In the genomic region with DNA sequence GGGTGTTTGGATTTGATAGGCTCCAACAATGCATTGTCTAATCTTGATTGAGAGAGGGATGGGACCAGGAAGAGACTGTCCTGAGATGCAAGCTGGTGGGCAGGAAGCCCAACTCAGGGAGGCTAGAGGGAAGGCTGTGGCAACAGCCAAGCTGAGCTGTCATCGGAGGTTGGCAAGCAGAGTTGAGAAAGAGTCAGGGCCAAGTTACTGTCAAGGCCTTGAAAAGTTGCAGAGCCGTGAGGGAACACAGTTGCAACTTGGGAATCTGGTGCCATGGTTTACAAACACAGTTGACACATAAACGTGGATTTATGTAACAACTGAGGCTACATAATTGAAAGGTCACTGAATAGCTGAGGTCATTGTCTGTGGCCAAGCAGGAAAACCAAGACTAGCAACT, we compare ENCODE assay signal across 8 mouse cellular contexts.
DNase-seq lines count a peak whose midpoint lies in the region; ATAC-seq and TF ChIP-seq lines count a peak whose summit lies in the region.

No protein-coding gene starts in this region.

- no peak overlapping the region for H3ac ChIP-seq in C2C12 (ENCODE audit: control insufficient read depth, insufficient read length, low read depth)

- no peak overlapping the region for H3K4me3 ChIP-seq in C2C12 (ENCODE audit: insufficient read depth, poor library complexity, severe bottlenecking)
- H3K4me3 ChIP-seq in liver, embryonic 12.5 days = no peak overlapping the region
- H3K4me3 ChIP-seq in hindbrain, embryonic 13.5 days = no peak overlapping the region

- H3K9me3 ChIP-seq in liver, embryonic 12.5 days (replicated peaks) = no peaks in the 10 kb centered on the region
- no peaks in the 10 kb centered on the region for H3K9me3 ChIP-seq in hindbrain, embryonic 13.5 days

- H3K36me3 ChIP-seq in C2C12 (ENCODE audit: control insufficient read depth, insufficient read depth) = no peaks in the 10 kb centered on the region
- H3K36me3 ChIP-seq in liver, embryonic 12.5 days = no peaks in the 10 kb centered on the region
- H3K36me3 ChIP-seq in hindbrain, embryonic 13.5 days = no peaks in the 10 kb centered on the region

- no peak for TF ChIP-seq CTCF in C2C12 (IDR thresholded peaks at IDR 0.05; ENCODE audit: control insufficient read depth, insufficient read depth, insufficient read length)

- no peaks in the 10 kb centered on the region for H3K27me3 ChIP-seq in C2C12 (ENCODE audit: control insufficient read depth, insufficient read depth, insufficient read length)
- no peaks in the 10 kb centered on the region for H3K27me3 ChIP-seq in liver, embryonic 12.5 days (replicated peaks)
- H3K27me3 ChIP-seq in hindbrain, embryonic 13.5 days = no peaks in the 10 kb centered on the region

- H3K4me2 ChIP-seq in liver, embryonic 12.5 days = no peak overlapping the region
- no peak overlapping the region for H3K4me2 ChIP-seq in hindbrain, embryonic 13.5 days

- H3K27ac ChIP-seq in liver, embryonic 12.5 days = no peak overlapping the region
- no peak overlapping the region for H3K27ac ChIP-seq in hindbrain, embryonic 13.5 days

- no peaks in the 10 kb centered on the region for H3K79me3 ChIP-seq in C2C12 (ENCODE audit: low read depth)

- H3K79me2 ChIP-seq in C2C12 (ENCODE audit: control insufficient read depth, insufficient read depth) = no peaks in the 10 kb centered on the region

- peak; percentile 50; the same call in 1 of the 2 replicates for ATAC-seq in frontal cortex, adult (ENCODE audit: low TSS enrichment)
- no peak for ATAC-seq in liver, embryonic 12.5 days
- ATAC-seq in hindbrain, embryonic 13.5 days (ENCODE audit: low FRiP score) = no peak

- no peak overlapping the region for H3K9ac ChIP-seq in liver, embryonic 12.5 days
- H3K9ac ChIP-seq in hindbrain, embryonic 13.5 days = no peak overlapping the region

- WGBS in liver, embryonic 12.5 days (ENCODE audit: insufficient replicate concordance) = 57% methylated on average over 3 of the region's 3 CpGs
- WGBS in hindbrain, embryonic 13.5 days = 78% methylated on average over 3 of the region's 3 CpGs

- no peak for DNase-seq in frontal cortex, postnatal 25 days (ENCODE audit: low spot score in 2 of 2)
- peak; percentile 88 for DNase-seq in gastrocnemius, adult 18-20 months (ENCODE audit: low spot score)
- DNase-seq in kidney, postnatal 14 days = peak; percentile 47
- DNase-seq in thymus, postnatal 10 days (ENCODE audit: low spot score in 2 of 2) = no peak

- H3K4me1 ChIP-seq in liver, embryonic 12.5 days = no peaks in the 10 kb centered on the region
- H3K4me1 ChIP-seq in hindbrain, embryonic 13.5 days (replicated peaks) = no peaks in the 10 kb centered on the region

TF ChIP-seq in C2C12, 6 proteins besides CTCF, POLR2A, EP300 and RAD21:
- TF ChIP-seq MYOG (IDR thresholded peaks at IDR 0.05; ENCODE audit: control insufficient read depth, extremely low read depth, insufficient read length) (no peak), MAX (IDR thresholded peaks at IDR 0.05) (peak; percentile 21)

Comparison
In these comparisons a context has a peak if more than half of its experiments do, and no peak if none do; other contexts are left out.
1. DNase-seq: peak in gastrocnemius, adult 18-20 months (single experiment) and kidney, postnatal 14 days (single experiment); none in frontal cortex, postnatal 25 days (0 of 2) and thymus, postnatal 10 days (0 of 2).